7 mouse cellular contexts compared by ENCODE assay signal in the genomic region with DNA sequence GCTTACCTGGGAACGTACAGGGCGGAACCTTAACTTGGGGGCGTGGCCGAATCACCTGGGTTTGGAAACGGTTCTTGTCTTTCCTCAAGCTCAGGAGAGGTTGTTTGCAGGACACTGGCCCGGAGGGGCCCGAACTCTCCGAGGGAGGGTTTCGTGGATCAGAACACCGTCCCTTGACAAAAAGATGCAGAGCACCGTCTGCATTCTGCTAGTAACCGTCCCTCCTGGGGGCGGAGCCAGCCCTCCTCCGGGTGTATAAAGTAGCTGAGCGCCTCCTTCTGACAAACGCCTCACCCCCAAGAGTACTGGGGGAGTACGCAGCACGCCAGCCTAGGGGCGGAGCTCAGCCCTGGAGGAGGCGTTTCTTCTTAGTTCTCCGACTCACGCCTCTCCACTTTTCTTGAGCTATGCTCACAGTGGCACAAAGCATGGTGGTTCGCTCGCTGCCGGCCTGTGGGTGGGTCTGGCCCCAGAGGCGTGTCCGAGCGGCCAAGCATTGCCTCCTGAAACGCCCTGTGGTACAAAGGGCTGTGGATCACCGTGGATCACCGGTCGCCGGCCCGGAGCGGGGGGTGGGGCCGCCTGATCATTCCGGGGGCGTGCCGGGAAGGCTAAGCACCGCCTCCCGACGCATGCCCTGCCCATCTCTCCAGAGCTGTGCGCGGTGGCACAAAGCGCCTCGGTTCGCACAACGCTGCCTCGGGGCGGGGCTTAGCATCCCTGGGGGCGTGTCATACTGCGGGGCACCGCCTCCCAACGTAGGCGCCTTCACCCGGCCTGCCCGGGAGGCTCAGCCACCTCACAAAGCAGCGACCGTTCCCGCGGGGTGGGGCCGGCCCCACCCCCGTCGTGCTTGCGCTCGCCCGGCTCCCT. TPM values are rescaled to one million over a fixed set of nuclear protein-coding genes. Genes with fewer than 3 reads are reported as not detected.
A peak's percentile ranks its signal among the peaks of the same experiment; 100 is the strongest.
DNase-seq lines count a peak whose midpoint lies in the region; ATAC-seq lines count a peak whose summit lies in the region.

No protein-coding gene starts in this region.

- no peaks in the 10 kb centered on the region for H3K9me3 ChIP-seq in intestine, embryonic 15.5 days
- H3K9me3 ChIP-seq in midbrain, embryonic 10.5 days (replicated peaks) = no peaks in the 10 kb centered on the region

- WGBS in intestine, embryonic 15.5 days = under 1% methylated on average over 59 of the region's 67 CpGs
- WGBS in midbrain, embryonic 10.5 days = 0% methylated on average over 67 of the region's 67 CpGs

- peak; percentile 94 for ATAC-seq in intestine, embryonic 15.5 days

- H3K9ac ChIP-seq in intestine, embryonic 15.5 days = peak overlapping the region; percentile 54

- peak; percentile 100 for DNase-seq in adrenal gland, adult 2 months
- DNase-seq in embryo, embryonic 11.5 days (ENCODE audit: low read depth, low spot score) = peak; percentile 98
- DNase-seq in gastrocnemius, postnatal 36 days = peak; percentile 99 to 100
- peak; percentile 99 for DNase-seq in left cerebral cortex, postnatal 25 days (ENCODE audit: low spot score in 2 of 2)
- peak; percentile 100 for DNase-seq in midbrain, embryonic 10.5 days (ENCODE audit: low spot score)
- DNase-seq in right cerebral cortex, postnatal 4 days = peak; percentile 99

- no peaks in the 10 kb centered on the region for H3K27me3 ChIP-seq in intestine, embryonic 15.5 days (replicated peaks)
- no peaks in the 10 kb centered on the region for H3K27me3 ChIP-seq in midbrain, embryonic 10.5 days (ENCODE audit: low read depth, poor library complexity, severe bottlenecking)

- peak overlapping the region; percentile 96 for H3K27ac ChIP-seq in intestine, embryonic 15.5 days
- peak overlapping the region; percentile 99 for H3K27ac ChIP-seq in midbrain, embryonic 10.5 days (replicated peaks)

- intact Hi-C loops in gastrocnemius, postnatal 36 days (cut with DNase I) = no loop called here
- intact Hi-C loops in left cerebral cortex, postnatal 25 days (cut with DNase I) = loop anchor here (1.0 to 2.0 kb wide), 3 partner anchors 35 to 179 kb away; partner anchors contain the start of genes Ilf3, Timm29, Tmed1 and Yipf2

- H3K4me3 ChIP-seq in intestine, embryonic 15.5 days (replicated peaks) = peak overlapping the region; percentile 84
- peak overlapping the region; percentile 94 for H3K4me3 ChIP-seq in midbrain, embryonic 10.5 days

- H3K36me3 ChIP-seq in intestine, embryonic 15.5 days = no peaks in the 10 kb centered on the region
- H3K36me3 ChIP-seq in midbrain, embryonic 10.5 days = peaks cover 30% of the 10 kb centered on the region

- H3K4me1 ChIP-seq in intestine, embryonic 15.5 days (replicated peaks) = peaks cover 17% of the 10 kb centered on the region
- H3K4me1 ChIP-seq in midbrain, embryonic 10.5 days = peaks cover 30% of the 10 kb centered on the region

- H3K4me2 ChIP-seq in intestine, embryonic 15.5 days (replicated peaks) = peak overlapping the region; percentile 77

RNA-seq across cellular contexts. Expression of gene Carm1, which starts 0.5 kb away (rescaled TPM):
- total RNA-seq in adrenal gland, adult 2 months (2021) = 10 to 100 TPM; 39.9 to 52.3 TPM
- 72.8 and 95.4 TPM in 2 replicates for polyA plus RNA-seq in adrenal gland, adult 2 months (2012; rRNA removed)
- total RNA-seq in gastrocnemius, postnatal 36 days (2021) = 10 to 100 TPM; 63.0 to 65.2 TPM
- 41.4 and 42.2 TPM in 2 replicates for polyA plus RNA-seq in intestine, embryonic 15.5 days (2015; fragmentation: Nextera tagmentation; extraction: Ambion mirVana)
- total RNA-seq in left cerebral cortex, postnatal 25 days (2021) = 10 to 100 TPM; 70.8 to 74.0 TPM
- 54.3 and 57.5 TPM in 2 replicates for polyA plus RNA-seq in midbrain, embryonic 10.5 days (2016; fragmentation: Nextera tagmentation; extraction: Ambion mirVana)

RNA-seq across cellular contexts. Expression of gene AB124611, which starts 20.2 kb away (rescaled TPM):
- 1 to 10 TPM; 1.4 to 2.3 TPM for total RNA-seq in adrenal gland, adult 2 months (2021)
- polyA plus RNA-seq in adrenal gland, adult 2 months (2012; rRNA removed) = 1.7 and 2.8 TPM in 2 replicates
- under 1 TPM; 0.59 to 0.72 TPM for total RNA-seq in gastrocnemius, postnatal 36 days (2021)
- polyA plus RNA-seq in intestine, embryonic 15.5 days (2015; fragmentation: Nextera tagmentation; extraction: Ambion mirVana) = 2.5 and 3.0 TPM in 2 replicates
- total RNA-seq in left cerebral cortex, postnatal 25 days (2021) = under 1 TPM; 0.30 to 0.66 TPM
- 6.0 and 7.1 TPM in 2 replicates for polyA plus RNA-seq in midbrain, embryonic 10.5 days (2016; fragmentation: Nextera tagmentation; extraction: Ambion mirVana)

RNA-seq across cellular contexts. Expression of gene Tmed1, which starts 36.1 kb away (rescaled TPM):
- 10 to 100 TPM; 22.6 to 36.6 TPM for total RNA-seq in adrenal gland, adult 2 months (2021)
- 34.9 and 36.4 TPM in 2 replicates for polyA plus RNA-seq in adrenal gland, adult 2 months (2012; rRNA removed)
- total RNA-seq in gastrocnemius, postnatal 36 days (2021) = 10 to 100 TPM; 24.4 to 34.9 TPM
- 77.7 and 84.5 TPM in 2 replicates for polyA plus RNA-seq in intestine, embryonic 15.5 days (2015; fragmentation: Nextera tagmentation; extraction: Ambion mirVana)
- 10 to 100 TPM; 14.3 to 15.6 TPM for total RNA-seq in left cerebral cortex, postnatal 25 days (2021)
- 106 and 116 TPM in 2 replicates for polyA plus RNA-seq in midbrain, embryonic 10.5 days (2016; fragmentation: Nextera tagmentation; extraction: Ambion mirVana)

RNA-seq across cellular contexts. Expression of gene Timm29, which starts 46.4 kb away (rescaled TPM):
- total RNA-seq in adrenal gland, adult 2 months (2021) = 10 to 100 TPM; 55.2 to 62.3 TPM
- polyA plus RNA-seq in adrenal gland, adult 2 months (2012; rRNA removed) = 60.1 and 62.2 TPM in 2 replicates
- 10 to 100 TPM; 41.8 to 44.7 TPM for total RNA-seq in gastrocnemius, postnatal 36 days (2021)
- polyA plus RNA-seq in intestine, embryonic 15.5 days (2015; fragmentation: Nextera tagmentation; extraction: Ambion mirVana) = 27.3 and 29.3 TPM in 2 replicates
- 10 to 100 TPM; 45.5 to 48.2 TPM for total RNA-seq in left cerebral cortex, postnatal 25 days (2021)
- polyA plus RNA-seq in midbrain, embryonic 10.5 days (2016; fragmentation: Nextera tagmentation; extraction: Ambion mirVana) = 32.0 and 37.1 TPM in 2 replicates

RNA-seq across cellular contexts. Expression of gene Yipf2, which starts 46.5 kb away (rescaled TPM):
- 10 to 100 TPM; 26.5 to 36.1 TPM for total RNA-seq in adrenal gland, adult 2 months (2021)
- 58.5 and 67.4 TPM in 2 replicates for polyA plus RNA-seq in adrenal gland, adult 2 months (2012; rRNA removed)
- total RNA-seq in gastrocnemius, postnatal 36 days (2021) = 1 to 10 TPM; 3.7 to 4.6 TPM
- polyA plus RNA-seq in intestine, embryonic 15.5 days (2015; fragmentation: Nextera tagmentation; extraction: Ambion mirVana) = 25.2 and 34.3 TPM in 2 replicates
- total RNA-seq in left cerebral cortex, postnatal 25 days (2021) = 10 to 100 TPM; 18.1 to 19.4 TPM
- polyA plus RNA-seq in midbrain, embryonic 10.5 days (2016; fragmentation: Nextera tagmentation; extraction: Ambion mirVana) = 20.4 and 21.6 TPM in 2 replicates

Comparison
In these comparisons a context has a peak if more than half of its experiments do, and no peak if none do; other contexts are left out.
1. Peak in every context shown above with its lines: DNase-seq, ATAC-seq, H3K4me3 ChIP-seq and H3K27ac ChIP-seq.